22 mouse cellular contexts compared by ENCODE assay signal in the genomic region with DNA sequence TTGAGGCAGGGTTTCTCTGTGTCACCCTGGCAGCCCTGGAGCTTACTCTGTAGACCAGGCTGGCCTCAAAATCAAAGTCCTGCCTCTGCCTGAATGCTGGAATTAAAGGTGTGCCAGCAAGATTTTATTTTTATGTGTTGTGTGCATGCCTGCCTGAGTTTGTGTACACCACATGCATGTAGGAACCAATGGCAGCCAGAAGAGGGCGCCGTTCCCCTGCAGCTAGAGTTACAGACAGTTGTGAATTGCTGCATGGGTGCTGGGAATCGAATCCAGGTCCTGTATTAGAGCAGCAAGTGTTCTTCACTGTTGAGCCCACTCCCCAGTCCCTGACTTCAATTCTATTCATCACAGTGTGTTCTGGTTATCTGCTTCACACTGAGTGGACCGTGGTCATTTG.
A peak's percentile ranks its signal among the peaks of the same experiment; 100 is the strongest.
DNase-seq lines count a peak whose midpoint lies in the region; ATAC-seq and TF ChIP-seq lines count a peak whose summit lies in the region.
"Had no signal": no experiment of that assay in that cellular context is flagged by ENCODE, and none has a peak within 500 bp of the region (broad histone marks: within the 10 kb centered on the region; RNA-seq: fewer than 3 reads in every experiment).

No protein-coding gene starts in this region.

- H3K9ac ChIP-seq in heart, adult 2 months (ENCODE audit: low read depth, low read length), result no peak overlapping the region
- H3K9ac ChIP-seq in lung, embryonic 14.5 days, result no peak overlapping the region
- no peak overlapping the region for H3K9ac ChIP-seq in stomach, postnatal 0 days (ENCODE audit: low read length)
- H3K9ac ChIP-seq: forebrain, embryonic 13.5 days; neural tube, embryonic 12.5 days had no signal

- no peak overlapping the region for H3K27ac ChIP-seq in heart, adult 2 months
- H3K27ac ChIP-seq in lung, embryonic 14.5 days (ENCODE audit: low read depth), result no peak overlapping the region
- no peak overlapping the region for H3K27ac ChIP-seq in stomach, postnatal 0 days (replicated peaks)
- H3K27ac ChIP-seq: embryonic facial prominence, embryonic 10.5 days; forebrain, embryonic 13.5 days; macrophage; neural tube, embryonic 12.5 days had no signal

- H3K27me3 ChIP-seq in heart, adult 2 months (ENCODE audit: control insufficient read depth, insufficient read depth, low read length), result no peaks in the 10 kb centered on the region
- H3K27me3 ChIP-seq in lung, embryonic 14.5 days (ENCODE audit: insufficient read depth, low read length), result no peaks in the 10 kb centered on the region
- peaks cover 3% of the 10 kb centered on the region; the same call in 1 of the 2 replicates for H3K27me3 ChIP-seq in G1E (ENCODE audit: insufficient read depth, low read length)
- H3K27me3 ChIP-seq in stomach, postnatal 0 days (ENCODE audit: control insufficient read depth, insufficient read depth, low read length), result no peaks in the 10 kb centered on the region
- H3K27me3 ChIP-seq: forebrain, embryonic 13.5 days; neural tube, embryonic 12.5 days had no signal

- WGBS in heart, adult 2 months, result 88% methylated on average over 4 of the region's 4 CpGs
- 86% methylated on average over 4 of the region's 4 CpGs for WGBS in lung, embryonic 14.5 days
- WGBS in stomach, postnatal 0 days, result 79% methylated on average over 4 of the region's 4 CpGs

- H3K9me3 ChIP-seq in lung, embryonic 14.5 days (ENCODE audit: low read depth, low read length), result no peaks in the 10 kb centered on the region
- peaks cover 11% of the 10 kb centered on the region for H3K9me3 ChIP-seq in G1E (replicated peaks)
- H3K9me3 ChIP-seq in stomach, postnatal 0 days (ENCODE audit: control insufficient read depth, low read length), result no peaks in the 10 kb centered on the region

- no peak for TF ChIP-seq POLR2A in heart, adult 2 months (IDR thresholded peaks at IDR 0.05; ENCODE audit: insufficient read depth, low read depth, low read length)

- H3K4me1 ChIP-seq in heart, adult 2 months (ENCODE audit: control insufficient read depth, insufficient read depth, low read length), result peaks cover 2% of the 10 kb centered on the region; the same call in 1 of the 2 replicates
- no peaks in the 10 kb centered on the region for H3K4me1 ChIP-seq in lung, embryonic 14.5 days (ENCODE audit: insufficient read depth)
- H3K4me1 ChIP-seq in G1E (ENCODE audit: insufficient read depth, low read depth, low read length), result no peaks in the 10 kb centered on the region
- H3K4me1 ChIP-seq in stomach, postnatal 0 days (replicated peaks; ENCODE audit: control insufficient read depth, insufficient read depth), result no peaks in the 10 kb centered on the region
- H3K4me1 ChIP-seq: forebrain, embryonic 13.5 days; neural tube, embryonic 12.5 days had no signal

- no peak overlapping the region for H3K4me3 ChIP-seq in heart, adult 2 months
- H3K4me3 ChIP-seq in lung, embryonic 14.5 days (ENCODE audit: low read depth, low read length), result no peak overlapping the region
- H3K4me3 ChIP-seq in G1E (ENCODE audit: low read depth, low read length), result no peak overlapping the region
- no peak overlapping the region for H3K4me3 ChIP-seq in stomach, postnatal 0 days (ENCODE audit: low read depth, low read length)
- H3K4me3 ChIP-seq: embryonic facial prominence, embryonic 10.5 days; forebrain, embryonic 13.5 days; neural tube, embryonic 12.5 days had no signal

- no peaks in the 10 kb centered on the region for H3K36me3 ChIP-seq in heart, adult 2 months (ENCODE audit: control insufficient read depth, insufficient read depth, low read length)
- H3K36me3 ChIP-seq in lung, embryonic 14.5 days (ENCODE audit: insufficient read depth), result no peaks in the 10 kb centered on the region
- H3K36me3 ChIP-seq in G1E (replicated peaks), result no peaks in the 10 kb centered on the region
- no peaks in the 10 kb centered on the region for H3K36me3 ChIP-seq in stomach, postnatal 0 days (ENCODE audit: control insufficient read depth, insufficient read depth, low read length)
- H3K36me3 ChIP-seq: embryonic facial prominence, embryonic 10.5 days; neural tube, embryonic 12.5 days had no signal

- H3K4me2 ChIP-seq in lung, embryonic 14.5 days, result no peak overlapping the region
- H3K4me2 ChIP-seq in stomach, postnatal 0 days (replicated peaks; ENCODE audit: low read depth), result no peak overlapping the region
- H3K4me2 ChIP-seq: forebrain, embryonic 13.5 days; heart, embryonic 11.5 days; midbrain, embryonic 11.5 days; neural tube, embryonic 12.5 days had no signal

- DNase-seq in heart, adult 2 months, result no peak
- DNase-seq in heart, adult 18-20 months, result no peak
- no peak for DNase-seq in lung, embryonic 14.5 days
- no peak for DNase-seq in lung, postnatal 10 days
- no peak for DNase-seq in G1E (ENCODE audit: low spot score)
- no peak for DNase-seq in stomach, postnatal 0 days (ENCODE audit: low spot score)
- no peak for DNase-seq in cerebellum, postnatal 4 days (ENCODE audit: low spot score in 2 of 2)
- DNase-seq: adrenal gland, postnatal 36 days; cerebellum, adult 2 months; cerebellum, postnatal 36 days; gastrocnemius, postnatal 25 days; heart, postnatal 10 days; lung, adult 18-20 months; right cerebral cortex, postnatal 4 days; thymus, postnatal 36 days had no signal

- ATAC-seq in lung, embryonic 14.5 days (ENCODE audit: insufficient read depth), result no peak
- no peak for ATAC-seq in G1E (ENCODE audit: extremely low read depth, insufficient number of reproducible peaks, low FRiP score, poor library complexity, severe bottlenecking)
- ATAC-seq in stomach, postnatal 0 days (ENCODE audit: low FRiP score, low TSS enrichment), result no peak
- ATAC-seq: forebrain, embryonic 13.5 days; inflammation-experienced regulatory T-cells, adult 6 months had no signal

- intact Hi-C loops in heart, adult 2 months (cut with DNase I), result no loop called here

- peak; percentile 5; the same call in 1 of the 2 replicates for TF ChIP-seq CTCF in heart, adult 2 months (IDR thresholded peaks at IDR 0.05)
- peak; percentile 31 for TF ChIP-seq CTCF in lung, embryonic 14.5 days (IDR thresholded peaks at IDR 0.05; ENCODE audit: low read depth)
- TF ChIP-seq CTCF in G1E (IDR thresholded peaks at IDR 0.05; ENCODE audit: low read depth, low read length), result 0 out of 2 replicates have a peak, but pooled peaks have one; percentile 11
- TF ChIP-seq CTCF in stomach, postnatal 0 days (IDR thresholded peaks at IDR 0.05; ENCODE audit: low read depth), result peak; percentile 40

- TF ChIP-seq EP300 in heart, adult 2 months (IDR thresholded peaks at IDR 0.05; ENCODE audit: insufficient read depth, low read depth, low read length), result no peak
- TF ChIP-seq EP300 in stomach, postnatal 0 days (optimal IDR thresholded peaks at IDR 0.05), result no peak

- H3K79me2 ChIP-seq in heart, adult 2 months (replicated peaks; ENCODE audit: control insufficient read depth, insufficient read depth, low read length), result no peaks in the 10 kb centered on the region
